Mouse (Mus musculus) lung, adult 18-20 months (tissue): ENCODE measurements around the gene Cyb5d2.

Source experiments
- DNase-seq, 2 experiments: peaks; one replicate each; pipeline ENCODE4 v3.0.0; 2022; ENCODE audit warnings: mixed read lengths in 2 of 2

Cyb5d2 gene

GRCm38 (mm10) chr11:72795455-72796295 is at the start of gene Cyb5d2, which contains the start of gene Zzef1:
Gene Cyb5d2, minus strand, starts transcription at chr11:72796142.
Gene Zzef1, plus strand, starts transcription at chr11:72796226.
- DNase-seq: peak; percentile 97 to 98

- no peak for DNase-seq
Measured at GRCm38 (mm10) chr11:72845526-72845925, 49.6 kb upstream of the Cyb5d2 start.

GRCm38 (mm10) chr11:72843576-72843975 is 47.6 kb upstream of the Cyb5d2 start:
- peak; percentile 55 to 68 for DNase-seq

GRCm38 (mm10) chr11:72842731-72843130 is 46.8 kb upstream of the Cyb5d2 start:
- DNase-seq: no peak

GRCm38 (mm10) chr11:72829869-72830268 is 33.9 kb upstream of the Cyb5d2 start:
- DNase-seq: no peak

- DNase-seq: no peak
Measured at GRCm38 (mm10) chr11:72821041-72821440, 25.1 kb upstream of the Cyb5d2 start.

GRCm38 (mm10) chr11:72818067-72818466 is 22.1 kb upstream of the Cyb5d2 start:
- no peak for DNase-seq

- no peak for DNase-seq
Measured at GRCm38 (mm10) chr11:72816859-72817258, 20.9 kb upstream of the Cyb5d2 start.

GRCm38 (mm10) chr11:72814188-72814587 is 18.2 kb upstream of the Cyb5d2 start:
- DNase-seq: no peak

GRCm38 (mm10) chr11:72813687-72814086 is 17.7 kb upstream of the Cyb5d2 start:
- DNase-seq: no peak

- peak in 1 of 2 experiments; percentile 14 for DNase-seq
Measured at GRCm38 (mm10) chr11:72807992-72808391, 12.1 kb upstream of the Cyb5d2 start.

- no peak for DNase-seq
Measured at GRCm38 (mm10) chr11:72806556-72806955, 10.6 kb upstream of the Cyb5d2 start.

- no peak for DNase-seq
Measured at GRCm38 (mm10) chr11:72805232-72805631, 9.3 kb upstream of the Cyb5d2 start.

- no peak for DNase-seq
Measured at GRCm38 (mm10) chr11:72804586-72804985, 8.6 kb upstream of the Cyb5d2 start.

- DNase-seq: peak in 1 of 2 experiments; percentile 18
Measured at GRCm38 (mm10) chr11:72803038-72803437, 7.1 kb upstream of the Cyb5d2 start.

- DNase-seq: no peak
Measured at GRCm38 (mm10) chr11:72801182-72801581, 5.2 kb upstream of the Cyb5d2 start.

- DNase-seq: no peak
Measured at GRCm38 (mm10) chr11:72798112-72798511, 2.2 kb upstream of the Cyb5d2 start.

- DNase-seq: no peak
Measured at GRCm38 (mm10) chr11:72796773-72797338, 914 bp upstream of the Cyb5d2 start.

GRCm38 (mm10) chr11:72796296-72796687 is 350 bp upstream of the Cyb5d2 start:
- DNase-seq: peak in 1 of 2 experiments; percentile 27

GRCm38 (mm10) chr11:72795149-72795454 is 840 bp downstream of the Cyb5d2 start:
- DNase-seq: no peak

- no peak for DNase-seq
Measured at GRCm38 (mm10) chr11:72792033-72792432, 3.9 kb downstream of the Cyb5d2 start.

- DNase-seq: no peak
Measured at GRCm38 (mm10) chr11:72782503-72782902, 13.4 kb downstream of the Cyb5d2 start.

GRCm38 (mm10) chr11:72782103-72782502 is 13.8 kb downstream of the Cyb5d2 start:
- DNase-seq: no peak

GRCm38 (mm10) chr11:72778957-72779356 is 17.0 kb downstream of the Cyb5d2 start:
- no peak for DNase-seq
